Mouse (Mus musculus) lung, postnatal 0 days (tissue): ENCODE measurements around the gene Myo1e. TPM values are rescaled to one million over a fixed set of nuclear protein-coding genes. Genes with fewer than 3 reads are reported as not detected.

Source experiments
- ATAC-seq: fragments of 200-750 bp; cut with Nextera tagmentation; 2 replicates; pipeline ENCODE4 v1.8.0; 2017; ENCODE audit warnings: moderate library complexity
- DNase-seq: peaks from one replicate; pipeline ENCODE4 v3.0.0-alpha.2; 2016; ENCODE audit warnings: low spot score
- H3K27ac ChIP-seq: fragments of 300-500 bp; sonication (generic); 2 replicates; pipeline ENCODE4 v1.5.1; 2014; ENCODE audit warnings: antibody characterized with exemption, mild to moderate bottlenecking, low read length, mixed read lengths
- H3K27me3 ChIP-seq: fragments of 300-500 bp; sonication (generic); replicated peaks from 2 replicates; pipeline ENCODE4 v1.6.1; 2014; ENCODE audit warnings: low read length, mixed read lengths; ENCODE audit not compliant: insufficient read depth
- H3K36me3 ChIP-seq: fragments of 300-500 bp; sonication (generic); 2 replicates; pipeline ENCODE4 v1.6.1; 2014; ENCODE audit warnings: low read length, mixed read lengths; ENCODE audit not compliant: insufficient read depth
- H3K4me1 ChIP-seq: fragments of 300-500 bp; sonication (generic); 2 replicates; pipeline ENCODE4 v1.6.1; 2014; ENCODE audit warnings: antibody characterized with exemption, low read depth, low read length, mixed read lengths; ENCODE audit not compliant: insufficient read depth
- H3K4me2 ChIP-seq: fragments of 300-500 bp; sonication (generic); replicated peaks from 2 replicates; pipeline ENCODE4 v1.6.1; 2014; ENCODE audit warnings: low read depth, mild to moderate bottlenecking, low read length, moderate library complexity, mixed read lengths
- H3K4me3 ChIP-seq: fragments of 300-500 bp; sonication (generic); 2 replicates; pipeline ENCODE4 v1.5.1; 2014; ENCODE audit warnings: low read depth, low read length
- H3K9ac ChIP-seq: fragments of 300-500 bp; sonication (generic); replicated peaks from 2 replicates; pipeline ENCODE4 v1.6.1; 2014; ENCODE audit warnings: low read depth, mild to moderate bottlenecking
- H3K9me3 ChIP-seq: fragments of 300-500 bp; sonication (generic); 2 replicates; pipeline ENCODE4 v1.6.1; 2016; ENCODE audit warnings: low read length, mixed read lengths
- CTCF ChIP-seq: IDR thresholded peaks from 2 replicates; pipeline ENCODE4 v1.5.1; 2016; ENCODE audit warnings: antibody characterized with exemption, mild to moderate bottlenecking
- EP300 ChIP-seq: IDR thresholded peaks from 2 replicates; pipeline ENCODE4 v1.6.1; 2016; ENCODE audit warnings: antibody characterized with exemption, mild to moderate bottlenecking, control low read depth
- WGBS: fragments of 180-500 bp; shearing (Covaris S2); extraction: QIAGEN DNeasy Blood & Tissue Kit; methylation state at CpG from one replicate; pipeline ENCODE4 v1.1.7; 2014; 5-methylcytosine and 5-hydroxymethylcytosine counted together
- polyA plus RNA-seq: library from polyadenylated mRNA; unstranded; fragments of >200 nt; fragmentation: Nextera tagmentation; extraction: Ambion mirVana; gene quantifications from 2 replicates; pipeline ENCODE4 v1.2.1, GENCODE M21; 2015

Gene Myo1e
- polyA plus RNA-seq, 1 experiment from 2014 or later = 36.0 TPM

- TF ChIP-seq CTCF = no peak
- TF ChIP-seq EP300 = no peak
- WGBS = 81% methylated on average over 10 of the region's 10 CpGs
- Histone ChIP-seq H3K4me1 (no peaks in the 10 kb centered on the region), H3K27me3 (no peaks in the 10 kb centered on the region), H3K4me3 (no peak overlapping the region), H3K27ac (no peak overlapping the region), H3K4me2 (no peak overlapping the region), H3K9ac (no peak overlapping the region), H3K36me3 (peaks cover 26% of the 10 kb centered on the region), H3K9me3 (no peaks in the 10 kb centered on the region)
- no peak for DNase-seq
- ATAC-seq = no peak
These were observed 176.6 kb downstream of the Myo1e start for GRCm38 (mm10) chr9:70383750-70384149.

GRCm38 (mm10) chr9:70384494-70384893 is 177.3 kb downstream of the Myo1e start:
- Histone ChIP-seq H3K27ac (no peak overlapping the region), H3K27me3 (no peaks in the 10 kb centered on the region), H3K9ac (no peak overlapping the region), H3K4me1 (no peaks in the 10 kb centered on the region), H3K4me3 (no peak overlapping the region), H3K9me3 (no peaks in the 10 kb centered on the region), H3K4me2 (no peak overlapping the region), H3K36me3 (peaks cover 20% of the 10 kb centered on the region)
- over 99% methylated on average over 4 of the region's 4 CpGs for WGBS
- no peak for TF ChIP-seq CTCF
- ATAC-seq = no peak
- DNase-seq = no peak

GRCm38 (mm10) chr9:70384958-70385728 is 178.0 kb downstream of the Myo1e start:
- no peaks in the 10 kb centered on the region for H3K4me1 ChIP-seq
- DNase-seq (no peak), ATAC-seq (no peak)
- TF ChIP-seq CTCF = no peak
- no peak for TF ChIP-seq EP300
- H3K27me3 ChIP-seq = no peaks in the 10 kb centered on the region
- H3K36me3 ChIP-seq = peaks cover 17% of the 10 kb centered on the region
- no peak overlapping the region for H3K4me3 ChIP-seq
- no peaks in the 10 kb centered on the region for H3K9me3 ChIP-seq
- H3K4me2 ChIP-seq = no peak overlapping the region
- 65% methylated on average over 18 of the region's 18 CpGs for WGBS
- no peak overlapping the region for H3K27ac ChIP-seq
- H3K9ac ChIP-seq = no peak overlapping the region

GRCm38 (mm10) chr9:70387410-70388119 is 180.4 kb downstream of the Myo1e start:
- no peak overlapping the region for H3K4me3 ChIP-seq
- H3K27ac ChIP-seq = no peak overlapping the region
- no peaks in the 10 kb centered on the region for H3K9me3 ChIP-seq
- no peaks in the 10 kb centered on the region for H3K27me3 ChIP-seq
- ATAC-seq = no peak
- WGBS = 79% methylated on average over 4 of the region's 4 CpGs
- H3K9ac ChIP-seq = no peak overlapping the region
- H3K36me3 ChIP-seq = peaks cover 17% of the 10 kb centered on the region
- no peaks in the 10 kb centered on the region for H3K4me1 ChIP-seq
- DNase-seq = no peak
- H3K4me2 ChIP-seq = no peak overlapping the region
- no peak for TF ChIP-seq CTCF
- no peak for TF ChIP-seq EP300

GRCm38 (mm10) chr9:70389548-70389947 is 182.4 kb downstream of the Myo1e start:
- Histone ChIP-seq H3K36me3 (peaks cover 13% of the 10 kb centered on the region), H3K4me1 (no peaks in the 10 kb centered on the region), H3K9me3 (no peaks in the 10 kb centered on the region), H3K4me2 (no peak overlapping the region), H3K27ac (no peak overlapping the region), H3K9ac (no peak overlapping the region), H3K4me3 (no peak overlapping the region), H3K27me3 (no peaks in the 10 kb centered on the region)
- 80% methylated on average over 3 of the region's 3 CpGs for WGBS
- no peak for ATAC-seq
- TF ChIP-seq EP300 = no peak
- no peak for TF ChIP-seq CTCF
- DNase-seq = no peak

GRCm38 (mm10) chr9:70391042-70391441 is 183.9 kb downstream of the Myo1e start:
- H3K4me1 ChIP-seq = no peaks in the 10 kb centered on the region
- no peaks in the 10 kb centered on the region for H3K9me3 ChIP-seq
- no peak overlapping the region for H3K27ac ChIP-seq
- H3K27me3 ChIP-seq = no peaks in the 10 kb centered on the region
- peaks cover 18% of the 10 kb centered on the region; the same call in 1 of the 2 replicates for H3K36me3 ChIP-seq
- H3K4me2 ChIP-seq = no peak overlapping the region
- ATAC-seq (no peak), DNase-seq (no peak)
- H3K4me3 ChIP-seq = no peak overlapping the region
- H3K9ac ChIP-seq = no peak overlapping the region
- TF ChIP-seq EP300 (no peak), CTCF (no peak)
- WGBS = 92% methylated on average over 5 of the region's 5 CpGs
